Mouse (Mus musculus) G1E (cell line): Measurements from ENCODE around the gene Tmprss9. TPM values are rescaled to one million over a fixed set of nuclear protein-coding genes. Genes with fewer than 3 reads are reported as not detected.

Experiments
- ATAC-seq: 2 replicates; pipeline ENCODE4 v1.8.0; 2016; ENCODE audit warnings: mild to moderate bottlenecking; ENCODE audit not compliant: insufficient number of reproducible peaks, poor library complexity, low FRiP score, severe bottlenecking; ENCODE audit errors: extremely low read depth
- DNase-seq: peaks from one replicate; pipeline ENCODE4 v3.0.0; 2012; ENCODE audit warnings: low spot score
- H3K27me3 ChIP-seq: 2 replicates; pipeline ENCODE4 v1.6.1; 2012; ENCODE audit warnings: mild to moderate bottlenecking, low read length, inconsistent platforms; ENCODE audit not compliant: insufficient read depth
- H3K36me3 ChIP-seq: replicated peaks from 2 replicates; pipeline ENCODE3; 2012; ENCODE audit warnings: mild to moderate bottlenecking, inconsistent platforms
- H3K4me1 ChIP-seq: 2 replicates; pipeline ENCODE4 v1.6.1; 2012; ENCODE audit warnings: low read depth, low read length, inconsistent platforms, mixed read lengths; ENCODE audit not compliant: insufficient read depth
- H3K4me3 ChIP-seq: 2 replicates; pipeline ENCODE4 v1.5.1; 2012; ENCODE audit warnings: low read depth, mild to moderate bottlenecking, inconsistent platforms, low read length, moderate library complexity, mixed read lengths
- H3K9me3 ChIP-seq: replicated peaks from 2 replicates; pipeline ENCODE4 v1.6.1; 2012; ENCODE audit warnings: inconsistent platforms
- CTCF ChIP-seq: IDR thresholded peaks from 2 replicates; pipeline ENCODE4 v1.5.1; 2012; ENCODE audit warnings: low read depth, low read length, inconsistent platforms, mixed read lengths
- GATA1 ChIP-seq: IDR thresholded peaks from 2 replicates; pipeline ENCODE4 v1.6.1; 2012; ENCODE audit warnings: borderline replicate concordance, low read length, inconsistent platforms, mixed read lengths
- GATA2 ChIP-seq: IDR thresholded peaks from 2 replicates; pipeline ENCODE4 v1.6.1; 2012; ENCODE audit warnings: low read depth, low read length, inconsistent platforms, borderline replicate concordance
- POLR2AphosphoS5 ChIP-seq: IDR thresholded peaks from 2 replicates; pipeline ENCODE4 v1.6.1; 2012; ENCODE audit warnings: low read depth, low read length, inconsistent platforms; ENCODE audit not compliant: insufficient replicate concordance
- TAL1 ChIP-seq: conservative IDR thresholded peaks from 2 replicates; pipeline ENCODE4 v1.6.1; 2012; ENCODE audit warnings: low read depth, low read length, inconsistent platforms, mixed read lengths
- polyA plus RNA-seq: library from polyadenylated mRNA; stranded (reverse); fragments of >175 nt; gene quantifications from 2 replicates; pipeline ENCODE4 v1.2.3, GENCODE M21; 2012
- total RNA-seq, 2 experiments: library from RNA; stranded (forward) in 1 of 2; stranded (reverse) in 1 of 2; fragments of 200-1000 nt in 1 of 2; fragments of >200 nt in 1 of 2; fragmentation: Nextera tagmentation in 1 of 2; gene quantifications; 2 replicates each; pipeline ENCODE4 v1.2.3; 2014 to 2017

The Tmprss9 gene
- total and polyA plus RNA-seq, 3 experiments: 0.02 to 0.05 TPM; not detected in 1

DNA sequence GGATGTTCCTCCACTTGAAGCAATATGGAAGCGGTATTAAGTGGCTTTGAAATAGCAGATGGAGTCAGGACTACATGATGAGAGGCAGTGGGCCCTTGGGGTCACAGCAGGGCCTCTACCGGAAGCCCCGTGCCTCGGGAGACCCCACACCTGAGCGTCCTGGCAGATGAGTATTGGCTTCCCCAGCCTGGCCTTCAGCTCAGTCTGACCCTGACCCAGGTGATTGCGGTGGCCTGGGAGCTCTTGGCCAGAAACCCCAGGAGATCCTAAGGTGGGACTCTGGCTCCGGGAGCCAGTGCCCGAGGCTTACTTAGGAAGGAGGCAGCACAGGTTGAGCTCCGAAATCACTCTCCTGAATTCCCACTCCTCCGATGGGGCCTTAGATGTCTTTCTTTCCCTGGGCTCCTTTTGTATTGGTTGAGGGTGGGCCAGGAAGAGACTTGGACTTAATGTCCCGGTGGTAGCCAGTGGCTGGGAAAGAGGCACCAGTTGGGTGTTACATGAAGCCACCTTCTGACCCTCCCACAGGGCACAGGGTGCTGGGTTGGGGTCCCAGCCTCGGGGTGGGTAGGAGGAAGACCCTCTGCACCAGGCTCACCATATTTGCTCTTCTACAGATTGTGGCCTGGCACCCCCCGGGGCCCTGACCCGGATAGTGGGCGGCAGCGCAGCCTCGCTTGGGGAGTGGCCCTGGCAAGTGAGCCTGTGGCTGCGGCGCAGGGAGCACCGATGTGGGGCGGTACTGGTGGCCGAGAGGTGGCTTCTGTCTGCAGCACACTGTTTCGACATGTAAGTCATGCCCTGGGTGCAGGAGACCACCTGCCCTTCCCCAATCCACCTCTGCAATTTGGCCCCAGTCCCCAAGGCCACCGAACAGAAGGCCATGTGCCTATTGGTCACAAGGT, 25.2 kb downstream of the Tmprss9 start:
- H3K4me1 ChIP-seq: peaks cover 41% of the 10 kb centered on the region
- H3K9me3 ChIP-seq: peaks cover 5% of the 10 kb centered on the region; the same call in 1 of the 2 replicates
- TF ChIP-seq TAL1 (no peak), GATA2 (no peak), GATA1 (no peak)
- H3K36me3 ChIP-seq: peaks cover 40% of the 10 kb centered on the region
- H3K4me3 ChIP-seq: 0 out of 2 replicates have a peak overlapping the region, but pooled peaks have one; percentile 7
- no peak for ATAC-seq
- no peak for DNase-seq
- H3K27me3 ChIP-seq: peaks cover 19% of the 10 kb centered on the region; the same call in 1 of the 2 replicates

- Histone ChIP-seq H3K36me3 (peaks cover 40% of the 10 kb centered on the region), H3K4me3 (peak overlapping the region; percentile 18; the same call in 1 of the 2 replicates)
- DNase-seq: no peak
These were observed 26.3 kb downstream of the Tmprss9 start for GRCm38 (mm10) chr10:80897861-80898510.

DNA sequence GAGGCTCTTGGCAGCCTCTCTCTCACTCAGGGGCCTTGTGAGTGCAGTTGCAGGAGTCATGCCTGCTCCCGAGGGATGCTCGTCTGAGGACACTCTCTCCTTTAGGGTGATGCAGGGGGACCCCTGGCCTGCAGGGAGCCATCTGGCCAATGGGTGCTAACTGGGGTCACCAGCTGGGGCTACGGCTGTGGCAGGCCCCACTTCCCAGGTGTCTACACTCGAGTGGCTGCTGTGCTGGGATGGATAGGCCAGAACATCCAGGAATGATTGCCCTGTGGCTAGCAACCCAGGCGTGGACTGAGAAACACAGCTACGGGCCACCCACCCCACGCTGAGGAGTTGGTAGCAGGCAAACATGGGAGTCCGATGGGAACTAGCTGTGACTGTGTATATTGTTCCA, 27.4 kb downstream of the Tmprss9 start:
- ATAC-seq: no peak
- Histone ChIP-seq H3K27me3 (peaks cover 17% of the 10 kb centered on the region; the same call in 1 of the 2 replicates), H3K4me3 (peak overlapping the region; percentile 97), H3K4me1 (peaks cover 48% of the 10 kb centered on the region), H3K36me3 (peaks cover 40% of the 10 kb centered on the region), H3K9me3 (no peaks in the 10 kb centered on the region)
- TF ChIP-seq GATA2 (no peak), GATA1 (no peak), POLR2AphosphoS5 (no peak), CTCF (no peak)
- no peak for DNase-seq

More at GRCm38 (mm10) chr10:80897861-80898510, 26.3 kb downstream of the Tmprss9 start:
- Histone ChIP-seq H3K27me3 (peaks cover 12% of the 10 kb centered on the region; the same call in 1 of the 2 replicates), H3K9me3 (no peaks in the 10 kb centered on the region), H3K4me1 (peaks cover 46% of the 10 kb centered on the region)
- ATAC-seq: no peak
- TF ChIP-seq TAL1 (no peak), GATA1 (no peak), GATA2 (no peak), POLR2AphosphoS5 (no peak), CTCF (no peak)

GRCm38 (mm10) chr10:80899591-80900317, 28.1 kb downstream of the Tmprss9 start:
- ATAC-seq (no peak), DNase-seq (no peak)
- Histone ChIP-seq H3K4me3 (peak overlapping the region; percentile 97), H3K4me1 (peaks cover 50% of the 10 kb centered on the region), H3K27me3 (peaks cover 20% of the 10 kb centered on the region; the same call in 1 of the 2 replicates), H3K36me3 (peaks cover 40% of the 10 kb centered on the region), H3K9me3 (no peaks in the 10 kb centered on the region)
- TF ChIP-seq TAL1 (no peak), GATA1 (no peak), CTCF (no peak), POLR2AphosphoS5 (no peak), GATA2 (no peak)

DNA sequence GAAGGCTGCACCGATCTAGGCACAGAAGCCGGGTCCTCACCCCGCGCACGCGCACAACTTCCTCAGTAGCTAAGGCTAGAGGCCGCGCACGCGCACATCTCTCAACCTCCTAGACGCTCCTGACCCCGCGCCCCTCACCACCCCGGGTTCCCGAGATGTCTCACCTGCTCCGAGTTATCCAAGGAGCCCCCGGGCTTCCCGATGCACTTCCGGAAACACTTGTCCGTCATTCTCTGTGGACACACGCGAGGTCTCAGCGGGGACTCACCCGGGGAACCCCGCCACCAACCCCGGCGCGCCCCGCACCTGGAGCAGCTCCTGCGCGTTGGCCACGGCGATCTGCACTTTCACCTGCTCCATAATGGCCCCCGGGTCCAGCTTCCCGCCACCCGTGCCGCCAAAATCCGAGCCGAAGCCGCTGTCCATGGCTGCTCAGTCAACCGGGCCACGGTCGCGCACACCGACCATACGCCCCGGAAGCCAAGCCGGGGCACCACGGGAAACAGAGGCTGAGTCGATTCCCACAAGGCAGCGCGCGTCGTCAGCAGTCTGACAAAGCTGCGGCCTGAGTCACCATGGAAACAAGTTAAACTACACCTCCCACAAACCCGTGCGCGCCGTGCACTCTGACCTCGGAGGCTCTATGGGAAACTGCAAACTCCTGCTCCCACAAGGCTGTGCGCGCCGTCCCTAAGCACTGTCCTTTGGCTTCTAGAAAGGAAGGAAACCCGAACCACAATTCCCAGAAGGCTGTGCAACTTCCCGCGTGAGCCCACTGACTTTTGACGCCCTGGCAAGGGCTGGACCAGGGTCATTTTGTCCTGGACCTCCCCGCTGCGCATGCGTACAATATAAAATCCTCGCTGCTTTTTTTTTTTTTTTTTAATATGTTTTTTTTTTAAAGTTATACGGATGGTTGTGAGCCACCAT, 28.9 kb downstream of the Tmprss9 start, which contains the start of gene Timm13:
Timm13 (minus strand) TSS at position 652 of the 930 bp plus-strand sequence.
- Histone ChIP-seq H3K27me3 (peaks cover 20% of the 10 kb centered on the region; the same call in 1 of the 2 replicates), H3K4me3 (peak within 1 kb of the TSS; percentile 97), H3K9me3 (no peaks in the 10 kb centered on the region), H3K36me3 (peaks cover 40% of the 10 kb centered on the region), H3K4me1 (peaks cover 47% of the 10 kb centered on the region)
- ATAC-seq (peak; percentile 94), DNase-seq (peak; percentile 95)
- TF ChIP-seq TAL1 (no peak), POLR2AphosphoS5 (no peak), GATA2 (no peak), CTCF (no peak), GATA1 (no peak)
